ENCODE assay signal across 8 mouse cellular contexts in the genomic region with DNA sequence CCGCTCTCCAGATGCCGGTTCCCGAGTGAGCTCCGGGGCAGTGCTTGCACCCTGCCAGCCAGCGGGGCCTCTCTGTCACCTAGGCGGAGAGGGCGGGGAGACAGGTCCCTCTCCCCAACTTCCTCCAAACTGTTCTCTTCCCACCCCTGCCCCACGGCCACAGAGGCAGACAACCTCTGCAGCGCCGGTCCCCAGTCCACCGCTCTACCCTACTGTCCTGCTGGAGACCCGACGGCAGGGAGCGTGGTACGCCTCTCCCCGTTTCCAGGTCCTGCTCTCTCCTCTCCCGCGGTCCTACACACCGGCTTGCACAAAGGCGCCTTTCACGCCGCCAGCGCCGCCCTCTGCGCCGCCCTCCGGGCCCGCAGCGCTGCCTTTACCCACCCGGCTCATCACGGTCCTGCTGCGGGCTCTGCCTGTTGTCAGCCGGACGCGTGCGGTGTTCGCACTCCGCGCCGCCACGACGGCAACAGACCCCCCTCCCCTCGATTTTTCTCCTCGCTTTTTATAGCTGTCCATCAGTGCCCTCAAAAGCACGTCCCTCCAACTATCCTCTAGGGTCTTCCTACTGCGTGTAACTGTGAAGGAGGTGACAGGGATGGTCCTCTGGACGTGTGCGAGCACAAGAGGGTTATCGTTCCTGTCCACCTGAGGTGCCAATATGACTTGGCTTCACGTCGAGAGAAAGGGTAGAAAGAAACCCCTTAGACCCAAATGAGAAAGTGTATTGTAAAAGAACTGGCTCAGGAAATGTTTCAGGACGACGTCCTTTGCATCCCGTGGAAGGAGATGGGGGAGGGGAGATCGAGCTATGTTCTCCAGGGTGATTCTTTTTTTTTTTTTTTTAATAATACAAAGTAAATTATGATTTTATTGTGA. TPM values are rescaled to one million over a fixed set of nuclear protein-coding genes. Genes with fewer than 3 reads are reported as not detected.
DNase-seq lines count a peak whose midpoint lies in the region; ATAC-seq and TF ChIP-seq lines count a peak whose summit lies in the region.

A gene (minus strand): TSS at position 274 of the 879 bp plus-strand sequence.

- 5% methylated on average over 55 of the region's 55 CpGs for WGBS in spleen, adult 2 months
- whole genome bisulfite sequencing in hindbrain, postnatal 0 days = 1% methylated on average over 54 of the region's 55 CpGs
- WGBS in limb, embryonic 11.5 days = 2% methylated on average over 51 of the region's 55 CpGs
- WGBS in neural tube, embryonic 12.5 days = 1% methylated on average over 51 of the region's 55 CpGs

- no peak within 1 kb of the TSS for H3K27ac ChIP-seq in spleen, adult 2 months (ENCODE audit: insufficient read depth, low read length)
- H3K27ac ChIP-seq in hindbrain, postnatal 0 days = peak within 1 kb of the TSS; percentile 83
- H3K27ac ChIP-seq in limb, embryonic 11.5 days (replicated peaks; ENCODE audit: low read depth, low read length) = peak within 1 kb of the TSS; percentile 92
- peak within 1 kb of the TSS; percentile 88 for H3K27ac ChIP-seq in neural tube, embryonic 12.5 days

- H3K9me3 ChIP-seq in hindbrain, postnatal 0 days (ENCODE audit: low read length) = no peaks in the 10 kb centered on the region
- no peaks in the 10 kb centered on the region for H3K9me3 ChIP-seq in limb, embryonic 11.5 days (ENCODE audit: control insufficient read depth, low read length)
- no peaks in the 10 kb centered on the region for H3K9me3 ChIP-seq in neural tube, embryonic 12.5 days

- no peak for TF ChIP-seq POLR2A in spleen, adult 2 months (IDR thresholded peaks at IDR 0.05; ENCODE audit: low read depth, low read length)

- TF ChIP-seq CTCF in spleen, adult 2 months (IDR thresholded peaks at IDR 0.05; ENCODE audit: extremely low read depth, insufficient read depth, insufficient read length, insufficient replicate concordance) = no peak
- TF ChIP-seq CTCF in hindbrain, postnatal 0 days (IDR thresholded peaks at IDR 0.05; ENCODE audit: low read depth) = peak; percentile 18; the same call in 1 of the 2 replicates

- ATAC-seq in hindbrain, postnatal 0 days = peak; percentile 28
- ATAC-seq in limb, embryonic 11.5 days (ENCODE audit: insufficient number of reproducible peaks, low FRiP score, low TSS enrichment, low read depth) = peak; percentile 69
- peak; percentile 54 for ATAC-seq in neural tube, embryonic 12.5 days (ENCODE audit: low FRiP score, low read depth)

- no peak for DNase-seq in spleen, adult 2 months (ENCODE audit: low read depth in 1 of 2, low spot score in 2 of 2)
- DNase-seq in spleen, postnatal 36 days (ENCODE audit: low spot score in 2 of 2) = no peak
- peak; percentile 31 for DNase-seq in cerebellum, adult 9-10 months
- peak; percentile 58 for DNase-seq in gastrocnemius, postnatal 10 days
- peak; percentile 51 for DNase-seq in hindbrain, postnatal 0 days (ENCODE audit: low spot score)
- DNase-seq in limb, embryonic 11.5 days (ENCODE audit: low spot score) = peak; percentile 76
- no peak for DNase-seq in right cerebral cortex, adult 18-20 months

- peaks cover 8% of the 10 kb centered on the region; the same call in 1 of the 2 replicates for H3K4me1 ChIP-seq in spleen, adult 2 months (ENCODE audit: control insufficient read depth, insufficient read depth, insufficient read length)
- peaks cover 4% of the 10 kb centered on the region; the same call in 1 of the 2 replicates for H3K4me1 ChIP-seq in hindbrain, postnatal 0 days (ENCODE audit: insufficient read depth, low read length)
- H3K4me1 ChIP-seq in limb, embryonic 11.5 days (ENCODE audit: control insufficient read depth, insufficient read depth, low read length) = peaks cover 8% of the 10 kb centered on the region; the same call in 1 of the 2 replicates
- H3K4me1 ChIP-seq in neural tube, embryonic 12.5 days = peaks cover 5% of the 10 kb centered on the region

- peak within 1 kb of the TSS; percentile 61 for H3K9ac ChIP-seq in hindbrain, postnatal 0 days (replicated peaks; ENCODE audit: low read length)
- H3K9ac ChIP-seq in limb, embryonic 11.5 days (ENCODE audit: low read length) = peak within 1 kb of the TSS; percentile 72
- H3K9ac ChIP-seq in neural tube, embryonic 12.5 days = peak within 1 kb of the TSS; percentile 85

- peaks cover 27% of the 10 kb centered on the region for H3K27me3 ChIP-seq in spleen, adult 2 months (ENCODE audit: control insufficient read depth, insufficient read depth, low read length)
- H3K27me3 ChIP-seq in hindbrain, postnatal 0 days (ENCODE audit: insufficient read depth, low read length) = no peaks in the 10 kb centered on the region
- H3K27me3 ChIP-seq in limb, embryonic 11.5 days (ENCODE audit: control insufficient read depth, insufficient read depth, low read length) = 0 out of 2 replicates have a peak, but pooled peaks cover 5% of the 10 kb centered on the region
- H3K27me3 ChIP-seq in neural tube, embryonic 12.5 days (replicated peaks) = no peaks in the 10 kb centered on the region

- peak within 1 kb of the TSS; percentile 90 for H3K4me2 ChIP-seq in hindbrain, postnatal 0 days (ENCODE audit: low read depth, low read length)
- peak within 1 kb of the TSS; percentile 74 for H3K4me2 ChIP-seq in limb, embryonic 11.5 days (ENCODE audit: low read depth, severe bottlenecking)
- peak within 1 kb of the TSS; percentile 80 for H3K4me2 ChIP-seq in neural tube, embryonic 12.5 days (replicated peaks)

- peak within 1 kb of the TSS; percentile 55; the same call in 1 of the 2 replicates for H3K4me3 ChIP-seq in spleen, adult 2 months (ENCODE audit: extremely low read depth, insufficient read depth, insufficient read length)
- H3K4me3 ChIP-seq in hindbrain, postnatal 0 days (ENCODE audit: low read length) = peak within 1 kb of the TSS; percentile 65
- H3K4me3 ChIP-seq in limb, embryonic 11.5 days (ENCODE audit: low read depth, low read length) = peak within 1 kb of the TSS; percentile 47
- peak within 1 kb of the TSS; percentile 64 for H3K4me3 ChIP-seq in neural tube, embryonic 12.5 days

- H3K36me3 ChIP-seq in spleen, adult 2 months (ENCODE audit: control insufficient read depth, insufficient read depth, low read length) = no peaks in the 10 kb centered on the region
- H3K36me3 ChIP-seq in hindbrain, postnatal 0 days (ENCODE audit: insufficient read depth, low read length) = no peaks in the 10 kb centered on the region
- H3K36me3 ChIP-seq in limb, embryonic 11.5 days (ENCODE audit: control insufficient read depth, insufficient read depth, low read length) = no peaks in the 10 kb centered on the region
- H3K36me3 ChIP-seq in neural tube, embryonic 12.5 days = no peaks in the 10 kb centered on the region

RNA-seq across cellular contexts. Expression of the gene that starts here (rescaled TPM):
- polyA plus RNA-seq in spleen, adult 2 months (2012; rRNA removed) = 11.4 and 12.9 TPM in 2 replicates
- total RNA-seq in gastrocnemius, postnatal 10 days (2021) = 10 to 100 TPM; 52.1 to 62.3 TPM
- 131 and 145 TPM in 2 replicates for total RNA-seq in hindbrain, postnatal 0 days (2014; rRNA removed)
- 50.6 and 52.8 TPM in 2 replicates for polyA plus RNA-seq in hindbrain, postnatal 0 days (2015; fragmentation: Nextera tagmentation; extraction: Ambion mirVana)
- 19.4 and 21.8 TPM in 2 replicates for polyA plus RNA-seq in limb, embryonic 11.5 days (2014; fragmentation: Nextera tagmentation; extraction: Ambion mirVana)
- 132 and 145 TPM in 2 replicates for polyA plus RNA-seq in neural tube, embryonic 12.5 days (2016; fragmentation: Nextera tagmentation; extraction: Ambion mirVana)

Comparison
In these comparisons a context has a peak if more than half of its experiments do, and no peak if none do; other contexts are left out.
1. DNase-seq: peak in cerebellum, adult 9-10 months (single experiment), gastrocnemius, postnatal 10 days (single experiment), hindbrain, postnatal 0 days (single experiment) and limb, embryonic 11.5 days (single experiment); none in spleen, adult 2 months (0 of 2), spleen, postnatal 36 days (0 of 2) and right cerebral cortex, adult 18-20 months (single experiment).
2. Peak in every context shown above with its lines, with median percentiles within 50 percentile points of each other: H3K4me3 ChIP-seq, ATAC-seq, H3K4me2 ChIP-seq and H3K9ac ChIP-seq.